Mouse (Mus musculus) kidney, embryonic 14.5 days (tissue): Measurements from ENCODE around the gene Spp1. TPM values are rescaled to one million over a fixed set of nuclear protein-coding genes. Genes with fewer than 3 reads are reported as not detected.
A peak's percentile ranks its signal among the peaks of the same experiment; 100 is the strongest.

ENCODE experiments used
- ATAC-seq: fragments of 200-750 bp; cut with Nextera tagmentation; 2 replicates; pipeline ENCODE4 v1.8.0; 2017; ENCODE audit warnings: moderate number of reproducible peaks, mild to moderate bottlenecking, moderate TSS enrichment, moderate library complexity; ENCODE audit not compliant: low FRiP score, low TSS enrichment
- H3K27ac ChIP-seq: fragments of 300-500 bp; sonication (generic); 2 replicates; pipeline ENCODE4 v1.5.1; 2014; ENCODE audit warnings: low read depth, mild to moderate bottlenecking, low read length, moderate library complexity, mixed read lengths
- H3K27me3 ChIP-seq: fragments of 300-500 bp; sonication (generic); 2 replicates; pipeline ENCODE4 v1.6.1; 2014; ENCODE audit warnings: mild to moderate bottlenecking, low read length; ENCODE audit not compliant: control insufficient read depth, insufficient read depth
- H3K36me3 ChIP-seq: fragments of 300-500 bp; sonication (generic); 2 replicates; pipeline ENCODE4 v1.6.1; 2014; ENCODE audit warnings: low read length, mixed read lengths; ENCODE audit not compliant: control insufficient read depth, insufficient read depth
- H3K4me1 ChIP-seq: fragments of 300-500 bp; sonication (generic); 2 replicates; pipeline ENCODE4 v1.6.1; 2014; ENCODE audit warnings: low read length, mixed read lengths; ENCODE audit not compliant: control insufficient read depth, insufficient read depth
- H3K4me2 ChIP-seq: fragments of 300-500 bp; sonication (generic); replicated peaks from 2 replicates; pipeline ENCODE4 v1.6.1; 2014; ENCODE audit warnings: low read depth, mild to moderate bottlenecking, low read length
- H3K4me3 ChIP-seq: fragments of 300-500 bp; sonication (generic); 2 replicates; pipeline ENCODE4 v1.5.1; 2014; ENCODE audit warnings: mild to moderate bottlenecking, low read length
- H3K9ac ChIP-seq: fragments of 300-500 bp; sonication (generic); 2 replicates; pipeline ENCODE4 v1.6.1; 2014; ENCODE audit warnings: low read depth, mild to moderate bottlenecking, low read length, moderate library complexity
- H3K9me3 ChIP-seq: fragments of 300-500 bp; sonication (generic); 2 replicates; pipeline ENCODE4 v1.6.1; 2016; ENCODE audit warnings: low read length; ENCODE audit not compliant: control insufficient read depth
- WGBS: fragments of 180-500 bp; shearing (Covaris S2); extraction: QIAGEN DNeasy Blood & Tissue Kit; methylation state at CpG from one replicate; pipeline ENCODE4 v1.1.7; 2014; 5-methylcytosine and 5-hydroxymethylcytosine counted together
- polyA plus RNA-seq: library from polyadenylated mRNA; unstranded; fragments of >200 nt; fragmentation: Nextera tagmentation; extraction: Ambion mirVana; gene quantifications from 2 replicates; pipeline ENCODE4 v1.2.1, GENCODE M21; 2014

Gene Spp1
- polyA plus RNA-seq, 1 experiment from 2014 or later = 6.7 TPM

DNA sequence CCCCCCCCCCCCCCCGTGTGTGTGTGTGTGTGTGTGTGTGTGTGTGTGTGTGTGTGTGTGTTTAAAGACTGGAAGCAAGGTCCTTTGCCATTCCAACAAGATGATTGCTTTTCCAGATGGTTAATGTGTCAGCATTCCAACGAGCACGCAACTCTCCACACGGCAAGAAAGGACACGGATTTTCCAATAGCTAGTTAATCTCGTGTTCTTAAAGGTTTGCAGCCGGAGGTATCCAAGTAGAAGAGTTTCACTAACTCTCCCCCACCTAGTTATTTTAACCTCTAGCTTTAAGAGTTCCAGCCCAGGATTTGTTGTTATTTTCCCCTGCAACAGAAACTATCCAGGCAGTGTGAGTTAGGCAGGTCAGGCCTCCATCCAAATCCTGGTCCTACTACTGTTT lies 25.9 kb downstream of the Spp1 start:
- Histone ChIP-seq H3K4me3 (peak overlapping the region; percentile 87), H3K4me2 (peak overlapping the region; percentile 79), H3K9me3 (no peaks in the 10 kb centered on the region), H3K9ac (peak overlapping the region; percentile 9; the same call in 1 of the 2 replicates), H3K4me1 (peaks cover 9% of the 10 kb centered on the region; the same call in 1 of the 2 replicates), H3K27me3 (no peaks in the 10 kb centered on the region), H3K27ac (no peak overlapping the region), H3K36me3 (peaks cover 25% of the 10 kb centered on the region)
- no peak for ATAC-seq
- 9% methylated on average over 6 of the region's 7 CpGs for WGBS

DNA sequence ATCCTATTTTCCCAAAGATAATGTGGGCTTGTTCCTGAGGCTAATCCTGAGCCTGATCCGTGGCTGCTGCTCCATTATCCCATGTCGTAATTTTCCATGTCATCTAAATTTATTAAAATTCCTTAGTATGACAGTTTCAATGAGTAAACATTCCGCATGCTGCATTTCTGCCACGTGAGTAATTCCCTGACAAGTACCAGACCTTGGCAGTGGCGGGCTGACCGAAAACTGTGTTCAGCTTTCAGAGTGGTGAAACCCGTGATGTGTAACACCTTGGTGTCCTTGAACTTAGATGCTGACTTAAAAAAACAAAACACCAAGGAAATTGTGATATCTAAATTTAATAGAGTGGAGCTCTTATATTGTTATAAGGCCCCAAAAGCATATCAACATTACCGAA lies 30.4 kb downstream of the Spp1 start:
- no peak overlapping the region for H3K4me2 ChIP-seq
- H3K36me3 ChIP-seq = peaks cover 52% of the 10 kb centered on the region
- 89% methylated on average over 8 of the region's 8 CpGs for whole genome bisulfite sequencing
- H3K27ac ChIP-seq = no peak overlapping the region
- no peaks in the 10 kb centered on the region for H3K27me3 ChIP-seq
- H3K4me3 ChIP-seq = no peak overlapping the region
- H3K9ac ChIP-seq = no peak overlapping the region
- H3K4me1 ChIP-seq = peaks cover 8% of the 10 kb centered on the region; the same call in 1 of the 2 replicates
- no peaks in the 10 kb centered on the region for H3K9me3 ChIP-seq
- ATAC-seq = no peak

DNA sequence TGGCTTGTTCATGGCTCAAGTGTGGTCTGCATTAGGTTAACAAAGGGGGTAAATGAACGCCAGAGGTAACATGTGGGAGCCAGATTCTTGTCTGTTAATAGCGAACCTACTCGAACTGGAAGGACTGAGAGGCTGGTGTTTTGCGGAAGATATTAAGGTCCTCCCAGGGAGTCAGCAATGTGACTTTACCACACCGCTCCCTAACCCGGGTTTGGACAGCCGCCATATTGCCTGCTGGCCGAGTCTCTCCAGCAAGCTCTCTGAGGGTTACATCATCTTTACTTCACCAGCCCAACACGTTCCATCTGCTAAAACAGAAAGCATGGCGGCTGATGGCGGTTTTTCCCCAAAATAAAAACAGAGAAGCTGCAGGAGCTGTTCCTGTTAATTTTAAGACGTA lies 30.8 kb downstream of the Spp1 start:
- no peaks in the 10 kb centered on the region for H3K9me3 ChIP-seq
- no peak overlapping the region for H3K4me3 ChIP-seq
- no peak overlapping the region for H3K4me2 ChIP-seq
- H3K36me3 ChIP-seq = peaks cover 53% of the 10 kb centered on the region
- peaks cover 6% of the 10 kb centered on the region; the same call in 1 of the 2 replicates for H3K4me1 ChIP-seq
- ATAC-seq = no peak
- no peaks in the 10 kb centered on the region for H3K27me3 ChIP-seq
- H3K9ac ChIP-seq = no peak overlapping the region
- no peak overlapping the region for H3K27ac ChIP-seq
- WGBS = 91% methylated on average over 12 of the region's 12 CpGs

DNA sequence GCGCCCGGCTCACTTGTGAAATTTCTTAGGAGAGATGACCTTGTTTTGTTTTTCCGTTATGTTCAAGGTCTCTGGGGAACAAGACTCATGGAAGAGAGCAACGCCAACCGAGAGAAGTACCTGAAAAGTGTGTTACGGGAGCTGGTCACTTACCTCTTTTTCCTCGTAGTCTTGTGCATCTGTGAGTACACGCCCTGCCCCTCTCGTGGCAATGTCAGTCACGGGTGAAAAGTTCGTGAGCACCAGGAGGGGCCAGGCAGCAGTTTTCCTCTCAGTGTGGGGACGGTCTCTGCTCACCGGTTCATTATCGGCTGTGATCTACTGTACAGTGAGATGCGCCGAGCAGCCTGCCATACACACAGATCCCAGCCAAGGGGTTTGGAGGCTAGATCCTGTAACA lies 31.9 kb downstream of the Spp1 start:
- Histone ChIP-seq H3K9ac (no peak overlapping the region), H3K9me3 (no peaks in the 10 kb centered on the region), H3K36me3 (peaks cover 61% of the 10 kb centered on the region), H3K4me2 (no peak overlapping the region), H3K4me1 (no peaks in the 10 kb centered on the region), H3K27ac (no peak overlapping the region), H3K4me3 (no peak overlapping the region), H3K27me3 (no peaks in the 10 kb centered on the region)
- no peak for ATAC-seq
- WGBS = 89% methylated on average over 16 of the region's 16 CpGs

DNA sequence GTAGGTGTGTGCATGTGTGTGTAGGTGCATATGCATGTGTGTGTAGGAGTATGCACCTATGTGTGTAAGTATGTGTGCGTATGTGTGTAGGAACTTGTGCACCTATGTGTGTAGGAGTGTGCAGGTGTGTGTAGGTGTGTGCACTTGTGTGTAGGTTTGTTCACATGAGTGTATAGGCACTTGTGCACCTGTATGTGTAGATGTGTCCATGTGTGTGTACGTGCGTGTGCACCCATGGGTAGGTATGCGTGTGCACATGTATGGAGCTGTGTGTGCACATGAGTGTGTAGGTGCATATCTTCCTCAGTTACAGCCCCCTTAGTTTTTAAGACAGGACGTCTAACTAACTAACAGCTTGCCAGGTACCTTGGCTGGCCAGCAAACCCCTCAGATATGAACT lies 33.7 kb downstream of the Spp1 start:
- H3K4me1 ChIP-seq = no peaks in the 10 kb centered on the region
- no peaks in the 10 kb centered on the region for H3K27me3 ChIP-seq
- no peaks in the 10 kb centered on the region for H3K9me3 ChIP-seq
- 88% methylated on average over 5 of the region's 5 CpGs for WGBS
- no peak overlapping the region for H3K4me2 ChIP-seq
- H3K4me3 ChIP-seq = no peak overlapping the region
- H3K27ac ChIP-seq = no peak overlapping the region
- no peak overlapping the region for H3K9ac ChIP-seq
- H3K36me3 ChIP-seq = peaks cover 64% of the 10 kb centered on the region
- no peak for ATAC-seq

DNA sequence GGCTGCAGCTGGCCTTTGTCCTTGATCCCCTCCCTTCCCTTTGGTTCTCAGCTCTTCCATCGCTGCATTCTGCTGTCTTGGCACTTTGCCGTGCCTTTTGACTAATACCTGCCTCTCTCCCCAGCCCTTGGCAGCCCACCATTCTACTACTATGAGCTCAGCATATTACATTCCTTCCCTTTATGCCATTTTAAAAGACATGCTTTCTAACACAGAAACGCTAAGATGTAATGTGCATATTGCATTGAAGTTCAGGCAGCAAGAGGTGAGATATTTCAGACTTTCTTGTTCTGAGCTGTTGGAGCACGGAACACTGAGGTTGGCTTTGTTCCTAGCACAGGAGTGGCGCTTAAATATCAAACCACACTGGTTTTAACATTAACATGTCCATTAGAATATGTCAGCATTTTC lies 36.1 kb downstream of the Spp1 start:
- H3K27me3 ChIP-seq = no peaks in the 10 kb centered on the region
- peaks cover 47% of the 10 kb centered on the region for H3K36me3 ChIP-seq
- ATAC-seq = no peak
- no peaks in the 10 kb centered on the region for H3K9me3 ChIP-seq
- H3K4me2 ChIP-seq = no peak overlapping the region
- H3K27ac ChIP-seq = no peak overlapping the region
- H3K4me1 ChIP-seq = no peaks in the 10 kb centered on the region
- H3K9ac ChIP-seq = no peak overlapping the region
- H3K4me3 ChIP-seq = no peak overlapping the region
- 91% methylated on average over 5 of the region's 5 CpGs for WGBS

DNA sequence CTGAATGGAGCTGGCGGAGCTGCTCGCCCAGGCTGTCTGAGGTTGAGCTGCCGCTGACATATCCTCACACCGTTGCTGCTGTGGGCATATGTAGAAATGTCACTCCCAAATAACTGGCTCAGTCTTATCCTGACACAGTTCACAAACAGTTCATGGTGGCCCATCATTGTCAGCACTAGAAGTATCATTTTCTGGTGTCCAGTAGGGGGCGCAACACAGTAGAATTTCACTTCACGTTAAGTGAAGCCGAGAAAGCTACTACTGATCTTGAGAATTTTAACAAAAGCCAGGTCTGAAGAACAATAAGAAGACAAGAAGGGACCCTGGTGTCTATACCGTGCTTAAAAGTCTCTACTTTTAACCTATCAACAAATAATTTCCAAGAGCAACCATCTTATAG lies 37.5 kb downstream of the Spp1 start:
- H3K36me3 ChIP-seq = peaks cover 40% of the 10 kb centered on the region
- H3K27ac ChIP-seq = no peak overlapping the region
- no peak overlapping the region for H3K9ac ChIP-seq
- no peak for ATAC-seq
- no peak overlapping the region for H3K4me3 ChIP-seq
- 95% methylated on average over 8 of the region's 8 CpGs for WGBS
- H3K27me3 ChIP-seq = no peaks in the 10 kb centered on the region
- H3K4me2 ChIP-seq = no peak overlapping the region
- no peaks in the 10 kb centered on the region for H3K9me3 ChIP-seq
- H3K4me1 ChIP-seq = no peaks in the 10 kb centered on the region

DNA sequence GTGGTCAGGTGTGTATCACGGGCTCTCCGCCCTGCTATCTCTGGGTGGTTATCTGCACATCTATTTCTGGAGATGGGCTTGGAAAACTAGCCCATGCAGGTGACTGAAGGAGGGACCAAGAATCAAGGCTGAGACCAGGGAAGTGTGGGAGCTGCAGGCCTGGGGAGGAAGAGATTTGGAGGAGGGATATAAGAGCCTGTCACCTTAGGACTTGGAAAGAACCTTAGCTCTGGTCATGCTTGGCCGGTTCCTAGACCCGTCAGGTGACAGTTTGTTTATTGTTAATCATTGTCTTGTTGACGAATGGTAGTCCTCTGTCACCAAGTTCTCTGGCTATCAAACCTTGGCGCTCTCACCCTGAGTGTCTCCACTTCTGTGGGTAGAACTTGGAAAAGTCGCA lies 45.4 kb downstream of the Spp1 start:
- Histone ChIP-seq H3K36me3 (peaks cover 70% of the 10 kb centered on the region), H3K4me1 (no peaks in the 10 kb centered on the region), H3K4me3 (no peak overlapping the region), H3K9me3 (no peaks in the 10 kb centered on the region), H3K27ac (no peak overlapping the region), H3K9ac (no peak overlapping the region), H3K27me3 (no peaks in the 10 kb centered on the region), H3K4me2 (no peak overlapping the region)
- 79% methylated on average over 7 of the region's 7 CpGs for WGBS
- ATAC-seq = no peak

DNA sequence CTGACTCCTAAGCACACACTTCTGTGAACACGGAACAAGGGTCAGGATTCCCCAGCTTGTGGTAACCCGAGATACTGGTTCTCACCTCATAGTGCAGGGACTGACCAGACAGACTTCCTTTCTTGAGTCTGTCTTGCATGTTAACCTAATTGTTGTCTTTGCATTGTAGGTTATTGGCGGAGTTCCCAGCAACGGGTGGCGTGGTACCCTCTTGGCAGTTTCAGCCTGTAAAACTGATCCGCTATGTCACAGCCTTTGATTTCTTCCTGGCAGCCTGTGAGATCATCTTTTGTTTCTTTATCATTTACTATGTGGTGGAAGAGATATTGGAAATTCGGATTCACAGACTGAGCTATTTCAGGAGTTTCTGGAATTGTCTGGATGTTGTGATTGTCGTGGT lies 47.9 kb downstream of the Spp1 start:
- 76% methylated on average over 8 of the region's 8 CpGs for WGBS

More for the DNA sequence above, 47.9 kb downstream of the Spp1 start:
- no peak for ATAC-seq
- Histone ChIP-seq H3K4me1 (no peaks in the 10 kb centered on the region), H3K36me3 (peaks cover 78% of the 10 kb centered on the region), H3K9me3 (no peaks in the 10 kb centered on the region), H3K27me3 (no peaks in the 10 kb centered on the region), H3K4me3 (no peak overlapping the region), H3K9ac (no peak overlapping the region), H3K27ac (no peak overlapping the region), H3K4me2 (no peak overlapping the region)
